Mouse (Mus musculus) frontal cortex, postnatal 25 days (tissue): ENCODE measurements around the gene Zbtb18.
A peak's percentile ranks its signal among the peaks of the same experiment; 100 is the strongest.

ENCODE experiments used
- DNase-seq, 2 experiments: peaks; one replicate each; pipeline ENCODE4 v3.0.0; 2022; ENCODE audit warnings: low spot score in 2 of 2

Gene Zbtb18

GRCm38 (mm10) chr1:177442196-177442808, at the start of gene Zbtb18:
Gene Zbtb18 (plus strand): TSS chr1:177442351.
- no peak for DNase-seq

GRCm38 (mm10) chr1:177397455-177397854, 44.7 kb upstream of the Zbtb18 start:
- no peak for DNase-seq

- no peak for DNase-seq
These were observed 37.0 kb upstream of the Zbtb18 start for GRCm38 (mm10) chr1:177405170-177405569.

GRCm38 (mm10) chr1:177408690-177409089, 33.5 kb upstream of the Zbtb18 start:
- DNase-seq = no peak

GRCm38 (mm10) chr1:177410769-177411348, 31.3 kb upstream of the Zbtb18 start:
- DNase-seq = no peak

- DNase-seq = no peak
These were observed 30.5 kb upstream of the Zbtb18 start for GRCm38 (mm10) chr1:177411359-177412358.

GRCm38 (mm10) chr1:177419331-177419730, 22.8 kb upstream of the Zbtb18 start:
- DNase-seq = no peak

GRCm38 (mm10) chr1:177420126-177420525, 22.0 kb upstream of the Zbtb18 start:
- peak in 1 of 2 experiments; percentile 19 for DNase-seq

- DNase-seq = no peak
These were observed 14.3 kb upstream of the Zbtb18 start for GRCm38 (mm10) chr1:177427862-177428261.

- no peak for DNase-seq
These were observed 13.8 kb upstream of the Zbtb18 start for GRCm38 (mm10) chr1:177428338-177428737.

- no peak for DNase-seq
These were observed 13.1 kb upstream of the Zbtb18 start for GRCm38 (mm10) chr1:177429067-177429466.

- no peak for DNase-seq
These were observed 1.7 kb upstream of the Zbtb18 start for GRCm38 (mm10) chr1:177440411-177440810.

GRCm38 (mm10) chr1:177440981-177441491, 1.1 kb upstream of the Zbtb18 start:
- no peak for DNase-seq

GRCm38 (mm10) chr1:177441492-177442195, 507 bp upstream of the Zbtb18 start:
- DNase-seq = peak; percentile 82 to 93

GRCm38 (mm10) chr1:177442821-177443723, 921 bp downstream of the Zbtb18 start:
- peak in 1 of 2 experiments; percentile 18 for DNase-seq

GRCm38 (mm10) chr1:177443724-177444482, 1.8 kb downstream of the Zbtb18 start:
- DNase-seq = no peak

- peak in 1 of 2 experiments; percentile 30 for DNase-seq
These were observed 2.3 kb downstream of the Zbtb18 start for GRCm38 (mm10) chr1:177444483-177444810.

- no peak for DNase-seq
These were observed 2.8 kb downstream of the Zbtb18 start for GRCm38 (mm10) chr1:177444941-177445340.

- DNase-seq = no peak
These were observed 3.4 kb downstream of the Zbtb18 start for GRCm38 (mm10) chr1:177445461-177446130.
